Mouse (Mus musculus) embryonic facial prominence, embryonic 15.5 days (tissue): ENCODE data around the gene D030056L22Rik. TPM values are rescaled to one million over a fixed set of nuclear protein-coding genes. Genes with fewer than 3 reads are reported as not detected.
A peak's percentile ranks its signal among the peaks of the same experiment; 100 is the strongest.

Experiments
- ATAC-seq: fragments of 200-750 bp; cut with Nextera tagmentation; 2 replicates; pipeline ENCODE4 v1.8.0; 2017; ENCODE audit warnings: low read depth, moderate TSS enrichment; ENCODE audit not compliant: insufficient number of reproducible peaks, low FRiP score, low TSS enrichment
- H3K27ac ChIP-seq: fragments of 300-500 bp; sonication (generic); replicated peaks from 2 replicates; pipeline ENCODE4 v1.5.1; 2015; ENCODE audit warnings: mild to moderate bottlenecking, inconsistent platforms
- H3K27me3 ChIP-seq: fragments of 300-500 bp; sonication (generic); 2 replicates; pipeline ENCODE4 v1.6.1; 2015; ENCODE audit warnings: inconsistent platforms
- H3K36me3 ChIP-seq: fragments of 300-500 bp; sonication (generic); 2 replicates; pipeline ENCODE4 v1.6.1; 2015; ENCODE audit warnings: mild to moderate bottlenecking, inconsistent platforms
- H3K4me1 ChIP-seq: fragments of 300-500 bp; sonication (generic); 2 replicates; pipeline ENCODE4 v1.6.1; 2015; ENCODE audit warnings: inconsistent platforms
- H3K4me2 ChIP-seq: fragments of 300-500 bp; sonication (generic); replicated peaks from 2 replicates; pipeline ENCODE4 v1.6.1; 2015; ENCODE audit warnings: mild to moderate bottlenecking, inconsistent platforms
- H3K4me3 ChIP-seq: fragments of 300-500 bp; sonication (generic); replicated peaks from 2 replicates; pipeline ENCODE4 v1.5.1; 2015; ENCODE audit warnings: mild to moderate bottlenecking, inconsistent platforms
- H3K9ac ChIP-seq: fragments of 300-500 bp; sonication (generic); 2 replicates; pipeline ENCODE4 v1.6.1; 2015; ENCODE audit warnings: inconsistent platforms
- H3K9me3 ChIP-seq: fragments of 300-500 bp; sonication (generic); replicated peaks from 2 replicates; pipeline ENCODE4 v1.6.1; 2016; ENCODE audit warnings: inconsistent platforms
- WGBS: fragments of 180-500 bp; shearing (Covaris S2); methylation state at CpG from one replicate; pipeline ENCODE4 v1.1.7; 2015; 5-methylcytosine and 5-hydroxymethylcytosine counted together
- polyA plus RNA-seq: library from polyadenylated mRNA; unstranded; fragments of >200 nt; fragmentation: Nextera tagmentation; extraction: Ambion mirVana; gene quantifications from 2 replicates; pipeline ENCODE4 v1.2.1, GENCODE M21; 2015

Gene D030056L22Rik
- polyA plus RNA-seq, 1 experiment from 2014 or later: 26.3 TPM

DNA sequence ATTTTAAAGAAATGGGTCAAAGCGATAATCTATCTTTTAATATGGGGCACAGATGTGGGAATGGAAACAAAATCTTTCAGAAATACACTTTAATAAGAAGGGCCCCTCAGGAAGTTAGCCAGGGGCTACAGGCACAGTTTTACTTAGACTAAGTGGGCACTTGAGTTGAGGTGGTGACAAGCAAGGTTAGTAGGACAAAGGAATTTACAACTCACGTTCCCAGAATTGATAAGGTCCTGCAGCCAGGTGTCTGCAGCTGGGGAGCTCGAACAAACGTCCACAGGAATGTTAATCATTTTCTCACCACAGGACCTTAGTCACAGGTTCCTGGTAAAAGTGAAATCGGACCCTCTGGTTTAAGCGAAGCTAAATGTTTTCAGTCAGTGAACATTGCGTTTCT, 18.1 kb downstream of the D030056L22Rik start:
- H3K9ac ChIP-seq: no peak overlapping the region
- no peaks in the 10 kb centered on the region for H3K27me3 ChIP-seq
- WGBS: 37% methylated on average over 7 of the region's 7 CpGs
- H3K4me1 ChIP-seq: no peaks in the 10 kb centered on the region
- no peaks in the 10 kb centered on the region for H3K36me3 ChIP-seq
- no peak overlapping the region for H3K4me2 ChIP-seq
- H3K9me3 ChIP-seq: no peaks in the 10 kb centered on the region
- no peak for ATAC-seq
- H3K4me3 ChIP-seq: no peak overlapping the region
- no peak overlapping the region for H3K27ac ChIP-seq

DNA sequence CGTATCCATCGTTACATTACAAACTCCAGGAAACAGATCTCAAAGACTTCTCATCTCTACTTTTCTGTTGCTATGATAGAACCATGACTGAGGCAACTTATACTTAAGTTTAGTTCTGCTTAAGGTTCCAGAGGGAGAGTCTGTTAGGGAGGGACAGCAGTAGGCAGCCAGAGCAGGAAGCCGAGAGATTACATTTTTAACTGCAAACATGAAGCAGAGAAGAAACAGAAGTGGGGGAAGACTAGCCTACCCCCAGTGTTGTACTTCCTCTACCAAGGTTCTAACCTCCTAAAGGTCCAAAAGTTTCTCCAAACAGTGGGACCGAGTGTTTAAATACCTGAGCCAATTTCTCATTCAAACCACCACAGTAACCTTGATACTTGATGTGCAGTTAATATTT, 22.9 kb downstream of the D030056L22Rik start:
- Histone ChIP-seq H3K36me3 (no peaks in the 10 kb centered on the region), H3K4me3 (no peak overlapping the region), H3K4me2 (no peak overlapping the region), H3K4me1 (no peaks in the 10 kb centered on the region), H3K9ac (no peak overlapping the region), H3K9me3 (no peaks in the 10 kb centered on the region), H3K27me3 (no peaks in the 10 kb centered on the region), H3K27ac (no peak overlapping the region)
- no peak for ATAC-seq
- 89% methylated on average over 4 of the region's 4 CpGs for WGBS

DNA sequence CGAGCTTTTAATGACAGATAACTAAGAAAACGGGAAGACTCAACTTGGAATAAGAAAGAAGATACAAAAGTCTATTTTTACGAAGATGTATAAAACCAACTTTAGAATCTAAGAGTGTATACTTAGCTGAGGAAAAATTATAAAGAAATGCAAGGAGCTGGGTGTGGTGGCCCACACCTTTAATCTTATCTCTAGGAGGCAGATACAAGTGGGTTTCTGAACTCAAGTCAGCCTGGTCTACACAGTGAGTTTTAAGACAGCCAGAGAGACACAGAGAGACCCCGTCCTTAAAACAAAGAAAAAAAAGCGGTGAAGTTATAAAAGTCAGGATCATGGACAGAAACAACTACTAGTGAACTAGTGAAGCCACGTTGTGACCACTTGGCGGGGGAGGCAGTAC, 26.2 kb downstream of the D030056L22Rik start:
- Histone ChIP-seq H3K4me2 (no peak overlapping the region), H3K4me3 (no peak overlapping the region), H3K4me1 (no peaks in the 10 kb centered on the region), H3K27ac (no peak overlapping the region), H3K9ac (no peak overlapping the region), H3K27me3 (no peaks in the 10 kb centered on the region), H3K36me3 (no peaks in the 10 kb centered on the region), H3K9me3 (no peaks in the 10 kb centered on the region)
- 85% methylated on average over 7 of the region's 7 CpGs for WGBS
- no peak for ATAC-seq

DNA sequence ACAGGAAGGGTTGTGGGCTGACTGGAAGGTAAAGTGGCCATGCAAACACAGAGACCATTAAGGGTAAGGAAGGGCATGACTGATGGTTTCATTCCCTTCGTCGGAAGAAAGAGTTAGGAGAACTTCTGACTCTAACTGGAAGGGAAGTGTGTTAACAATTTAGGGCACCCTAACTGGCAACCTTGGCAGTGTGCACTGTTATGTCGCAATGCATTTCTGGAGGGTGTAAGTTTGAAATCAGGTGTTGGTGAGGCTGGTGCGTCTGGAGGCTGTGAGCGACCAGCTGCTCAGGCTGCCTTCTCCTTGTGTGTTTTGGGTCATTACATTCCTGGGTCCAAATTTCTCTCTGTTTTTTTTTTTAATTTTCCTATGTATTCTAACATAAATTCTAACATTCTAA, 31.0 kb downstream of the D030056L22Rik start:
- 58% methylated on average over 5 of the region's 5 CpGs for WGBS

DNA sequence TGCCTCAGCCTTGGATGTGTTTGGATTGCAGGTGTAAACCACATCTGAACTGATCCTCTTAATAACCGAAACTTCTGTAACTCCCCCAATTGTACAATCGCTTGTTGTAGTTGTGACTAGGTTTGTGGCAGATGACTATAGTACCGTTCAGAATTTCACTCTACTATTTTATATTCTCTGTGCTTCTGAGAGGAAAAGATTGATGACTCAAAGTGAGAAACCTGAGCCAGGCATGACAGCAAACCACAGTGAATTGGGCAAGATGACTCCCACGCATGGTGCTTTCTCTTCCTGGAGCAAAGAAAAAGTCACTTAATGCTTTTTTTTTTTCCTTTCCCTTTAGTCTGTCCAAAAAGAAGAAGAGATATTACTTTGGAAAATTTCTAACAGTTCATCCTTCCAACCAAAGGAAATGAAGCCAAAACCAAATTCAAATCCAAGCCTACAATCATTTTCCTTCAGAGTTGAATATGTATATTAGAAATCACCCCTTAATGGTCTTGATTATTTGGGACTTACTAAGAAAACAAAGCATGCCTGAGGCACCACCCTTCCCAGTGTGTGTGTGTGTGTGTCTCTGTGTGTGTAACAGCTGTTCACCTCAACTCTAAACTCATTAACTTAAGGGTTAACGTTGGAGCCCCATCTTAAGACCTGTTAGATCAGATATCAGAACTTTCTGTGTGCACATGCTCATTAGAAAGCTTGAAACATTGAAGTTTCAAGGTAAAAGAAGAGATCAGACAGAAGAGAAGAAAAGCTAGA, 33.8 kb downstream of the D030056L22Rik start:
- Histone ChIP-seq H3K27me3 (no peaks in the 10 kb centered on the region), H3K36me3 (no peaks in the 10 kb centered on the region), H3K4me2 (no peak overlapping the region), H3K4me1 (peaks cover 7% of the 10 kb centered on the region; the same call in 1 of the 2 replicates), H3K9ac (no peak overlapping the region), H3K4me3 (no peak overlapping the region), H3K9me3 (no peaks in the 10 kb centered on the region), H3K27ac (no peak overlapping the region)
- 78% methylated on average over 5 of the region's 5 CpGs for WGBS
- ATAC-seq: no peak

More for the DNA sequence above, 31.0 kb downstream of the D030056L22Rik start:
- Histone ChIP-seq H3K4me2 (no peak overlapping the region), H3K9me3 (no peaks in the 10 kb centered on the region), H3K4me3 (no peak overlapping the region), H3K9ac (no peak overlapping the region), H3K27me3 (no peaks in the 10 kb centered on the region), H3K27ac (no peak overlapping the region), H3K4me1 (no peaks in the 10 kb centered on the region), H3K36me3 (no peaks in the 10 kb centered on the region)
- no peak; the same call in 1 of the 2 replicates for ATAC-seq

DNA sequence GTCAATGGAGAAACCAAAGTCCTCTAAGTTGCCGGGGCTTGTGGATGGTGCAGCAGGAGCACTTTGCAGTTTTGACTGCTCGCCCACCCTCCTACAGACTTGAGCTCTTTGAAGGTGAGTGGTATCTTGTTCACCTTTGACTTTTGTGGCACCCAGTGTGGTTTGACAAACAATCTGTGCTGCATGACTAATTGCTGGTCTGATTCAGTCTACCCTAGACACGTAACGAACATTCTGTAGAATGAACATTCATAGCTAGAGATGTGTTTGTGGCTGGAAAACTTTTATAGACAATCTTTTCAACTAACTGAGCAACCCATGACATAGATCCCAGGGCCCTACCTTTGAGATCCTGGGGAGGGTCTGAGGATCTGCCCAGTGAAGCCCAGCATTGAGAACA, 34.4 kb downstream of the D030056L22Rik start:
- Histone ChIP-seq H3K4me1 (peaks cover 7% of the 10 kb centered on the region; the same call in 1 of the 2 replicates), H3K36me3 (no peaks in the 10 kb centered on the region), H3K9me3 (no peaks in the 10 kb centered on the region), H3K4me3 (no peak overlapping the region), H3K27me3 (no peaks in the 10 kb centered on the region), H3K27ac (no peak overlapping the region), H3K4me2 (no peak overlapping the region), H3K9ac (no peak overlapping the region)
- 92% methylated on average over 4 of the region's 4 CpGs for WGBS
- ATAC-seq: no peak

DNA sequence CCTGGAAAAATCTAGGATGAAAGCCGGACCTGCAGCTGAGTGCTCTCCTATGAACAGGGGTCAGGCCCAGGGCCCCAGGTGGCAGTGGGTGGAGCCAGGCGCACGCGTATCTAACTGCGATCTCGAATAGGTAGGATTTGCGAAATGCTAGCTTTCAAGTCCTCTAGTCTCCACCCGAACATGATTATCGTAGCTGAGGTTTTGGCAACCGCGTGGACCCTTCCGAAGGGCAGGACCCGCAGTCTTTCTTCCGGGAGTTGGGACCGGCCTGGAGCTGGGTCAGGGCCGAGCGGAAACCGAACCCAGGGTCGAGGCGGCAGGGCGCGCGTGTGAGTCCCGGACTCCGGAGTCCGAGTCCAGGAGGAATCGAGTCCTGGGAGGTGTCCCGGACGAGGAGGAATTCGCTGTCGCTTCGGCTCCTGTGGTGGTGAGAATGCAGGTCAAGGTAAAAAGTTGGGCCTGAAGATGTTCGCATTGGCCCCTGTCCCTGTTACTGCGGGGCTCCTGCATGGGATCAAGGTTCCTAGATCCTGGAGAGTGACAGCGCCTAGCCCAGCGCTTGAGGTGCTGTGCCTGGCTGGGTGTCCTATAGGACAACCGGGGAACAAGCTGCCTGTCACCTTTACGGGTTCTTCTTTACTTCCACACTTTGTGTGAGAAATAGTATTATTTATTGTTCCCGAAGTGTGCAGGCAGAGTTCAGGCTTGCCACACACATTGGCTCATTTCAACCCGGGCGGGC, 36.8 kb downstream of the D030056L22Rik start, which contains the start of gene Trpm6:
TSS of gene Trpm6 (plus strand) at position 386 of the 742 bp plus-strand sequence.
- Histone ChIP-seq H3K4me1 (peaks cover 7% of the 10 kb centered on the region; the same call in 1 of the 2 replicates), H3K36me3 (no peaks in the 10 kb centered on the region), H3K4me3 (peak within 1 kb of the TSS; percentile 43), H3K27me3 (no peaks in the 10 kb centered on the region), H3K9ac (peak within 1 kb of the TSS; percentile 12; the same call in 1 of the 2 replicates), H3K9me3 (no peaks in the 10 kb centered on the region), H3K27ac (no peak within 1 kb of the TSS), H3K4me2 (peak within 1 kb of the TSS; percentile 71)
- no peak for ATAC-seq
- 6% methylated on average over 41 of the region's 41 CpGs for WGBS

DNA sequence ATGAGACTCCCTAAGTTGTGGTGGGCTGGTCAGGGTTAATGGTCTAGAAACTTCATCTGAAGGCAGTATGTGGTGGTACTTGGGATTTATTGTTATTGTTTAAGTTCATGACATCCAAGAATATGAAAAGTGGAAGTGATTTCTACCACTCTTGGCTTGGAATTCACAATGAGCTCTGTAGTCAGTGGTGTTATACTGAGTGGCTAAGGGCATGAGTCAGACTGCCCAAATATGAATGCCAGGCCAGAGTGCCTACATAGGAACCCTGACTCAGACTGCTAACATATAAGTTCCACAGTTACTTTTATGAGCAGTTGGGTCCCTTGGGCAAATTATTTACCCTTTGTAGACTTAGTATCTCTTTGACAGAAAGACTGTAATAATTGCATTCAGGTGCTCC, 44.2 kb downstream of the D030056L22Rik start:
- Histone ChIP-seq H3K4me3 (no peak overlapping the region), H3K4me2 (no peak overlapping the region), H3K27ac (no peak overlapping the region), H3K9ac (no peak overlapping the region), H3K36me3 (no peaks in the 10 kb centered on the region), H3K9me3 (no peaks in the 10 kb centered on the region), H3K27me3 (no peaks in the 10 kb centered on the region), H3K4me1 (no peaks in the 10 kb centered on the region)
- no peak for ATAC-seq

DNA sequence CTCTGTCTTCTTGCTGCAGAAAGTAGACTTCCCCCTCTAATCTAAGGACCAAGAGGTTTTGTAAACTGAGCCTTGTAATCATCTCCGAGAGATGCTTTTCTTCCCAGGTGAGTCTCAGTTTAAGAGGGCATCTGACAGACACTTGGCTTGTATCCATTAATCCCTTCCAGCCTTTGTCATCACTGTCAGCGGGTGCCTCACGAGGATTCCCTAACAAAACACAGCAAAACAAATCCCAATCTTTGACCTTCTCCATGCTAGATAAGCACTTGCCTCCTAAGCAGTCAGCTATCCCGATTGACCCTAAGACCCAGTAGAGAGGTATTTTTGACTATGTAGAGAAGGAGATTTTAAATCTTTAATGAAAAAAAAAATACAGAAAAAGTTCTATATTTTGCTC, 44.7 kb downstream of the D030056L22Rik start:
- Histone ChIP-seq H3K4me3 (no peak overlapping the region), H3K4me1 (no peaks in the 10 kb centered on the region), H3K4me2 (no peak overlapping the region), H3K36me3 (no peaks in the 10 kb centered on the region), H3K27ac (no peak overlapping the region), H3K27me3 (no peaks in the 10 kb centered on the region), H3K9ac (no peak overlapping the region), H3K9me3 (no peaks in the 10 kb centered on the region)
- WGBS: 44% methylated on average over 4 of the region's 4 CpGs
- no peak for ATAC-seq

DNA sequence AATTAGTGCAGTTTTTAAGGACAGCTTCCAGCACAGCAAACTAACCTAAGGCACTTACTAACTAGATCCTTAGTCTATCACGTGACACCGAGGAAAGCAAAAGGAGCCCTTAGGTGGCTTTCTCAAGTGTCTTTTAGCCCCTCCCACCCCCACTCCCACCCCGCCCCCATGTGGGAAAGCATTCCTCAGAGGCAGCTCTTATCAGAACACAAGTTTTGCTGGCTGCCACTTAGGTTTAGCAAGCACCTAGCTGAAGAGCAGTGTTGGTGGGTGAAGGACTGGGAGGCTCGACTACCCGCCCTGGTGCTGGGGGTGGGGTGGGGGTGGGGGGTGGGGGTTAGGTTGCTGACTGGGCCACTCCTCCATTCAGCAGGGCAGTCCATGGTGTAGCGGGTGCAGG, 45.3 kb downstream of the D030056L22Rik start:
- no peak overlapping the region for H3K27ac ChIP-seq
- WGBS: 36% methylated on average over 6 of the region's 6 CpGs
- no peaks in the 10 kb centered on the region for H3K4me1 ChIP-seq
- no peak overlapping the region for H3K9ac ChIP-seq
- no peak for ATAC-seq
- no peaks in the 10 kb centered on the region for H3K9me3 ChIP-seq
- H3K4me2 ChIP-seq: no peak overlapping the region
- no peaks in the 10 kb centered on the region for H3K36me3 ChIP-seq
- no peaks in the 10 kb centered on the region for H3K27me3 ChIP-seq
- no peak overlapping the region for H3K4me3 ChIP-seq

DNA sequence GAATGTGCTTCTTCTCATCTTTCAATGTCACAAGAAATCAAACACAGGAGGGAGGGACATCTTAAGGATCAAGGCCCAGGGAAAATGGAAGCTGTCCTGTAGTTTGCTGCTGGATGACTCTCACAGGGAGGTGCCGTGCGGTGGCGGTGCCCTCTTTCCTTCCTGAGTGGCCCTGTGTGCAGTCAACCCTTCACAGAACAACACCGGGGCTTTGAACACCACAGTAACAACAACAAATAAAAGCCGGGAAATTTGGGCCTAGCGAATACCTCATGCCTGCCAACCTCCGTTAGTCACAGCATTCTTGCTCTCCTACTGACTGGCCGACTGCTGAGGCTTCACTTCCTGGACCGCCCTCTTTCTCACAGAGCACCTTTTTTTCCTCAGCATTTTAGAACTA, 45.9 kb downstream of the D030056L22Rik start:
- Histone ChIP-seq H3K4me2 (no peak overlapping the region), H3K9me3 (no peaks in the 10 kb centered on the region), H3K4me1 (no peaks in the 10 kb centered on the region), H3K9ac (no peak overlapping the region), H3K4me3 (no peak overlapping the region), H3K36me3 (no peaks in the 10 kb centered on the region), H3K27me3 (no peaks in the 10 kb centered on the region), H3K27ac (no peak overlapping the region)
- WGBS: 39% methylated on average over 9 of the region's 9 CpGs
- no peak for ATAC-seq
